Mouse (Mus musculus): ENCODE measurements around the gene Phf5a.

DNA sequence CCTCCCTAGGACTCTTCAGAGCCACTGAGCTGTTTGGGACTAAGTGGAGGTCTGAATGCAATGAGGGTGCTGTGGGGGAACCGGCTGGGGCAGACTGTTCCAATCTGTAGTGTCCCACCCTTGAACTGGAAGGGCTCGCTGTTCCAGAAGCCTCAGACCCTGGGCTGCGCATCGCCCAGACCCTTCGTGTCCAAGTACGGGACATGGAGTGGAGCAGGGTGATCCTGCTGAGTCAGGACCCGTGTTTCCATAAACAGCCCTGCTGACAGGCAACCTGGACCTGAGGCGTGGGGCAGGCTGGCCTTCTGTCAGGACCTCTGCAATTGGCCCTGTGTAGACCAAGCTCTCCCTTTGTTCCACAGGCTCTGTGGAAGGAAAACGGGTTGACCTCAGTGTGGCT, 25.0 kb downstream of the Phf5a start:
- TF ChIP-seq CTCF (conservative IDR thresholded peaks at IDR 0.05; ENCODE audit: low read length) (no peak), NANOG (IDR thresholded peaks at IDR 0.05; ENCODE audit: borderline replicate concordance, low read length) (no peak)
